Mouse (Mus musculus): ENCODE results near the gene Tmtc2.

DNA sequence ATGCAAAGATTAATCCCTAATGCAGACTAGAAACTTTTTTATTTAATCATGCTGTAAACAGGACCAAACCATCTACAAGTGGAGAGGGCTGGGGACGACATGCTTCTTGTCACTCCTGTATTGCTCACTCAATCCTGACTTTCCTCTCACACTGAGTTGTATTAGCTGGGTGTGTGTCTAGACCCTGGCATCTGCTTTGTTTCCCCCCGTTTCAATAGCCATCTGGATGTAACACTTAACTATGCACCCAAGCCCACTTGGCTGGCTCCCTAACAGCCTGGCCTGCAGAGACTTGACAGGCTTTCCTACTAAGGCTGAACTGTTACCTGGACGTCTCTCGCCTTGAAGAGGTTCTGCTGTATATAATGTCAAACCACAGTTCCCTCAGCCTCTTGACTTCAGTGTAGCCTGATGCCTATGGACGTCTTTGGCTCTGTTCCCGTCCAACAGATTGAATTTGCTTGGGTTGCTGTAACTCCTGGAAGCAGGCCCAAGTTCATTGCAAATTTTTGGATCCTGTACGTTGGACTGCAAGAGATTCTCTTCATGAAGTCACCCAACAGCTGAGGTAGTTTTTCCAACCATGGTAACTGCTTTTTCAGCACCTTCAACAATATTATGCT lies 21.3 kb upstream of the Tmtc2 start:
- TF ChIP-seq GATA1 (IDR thresholded peaks at IDR 0.05; ENCODE audit: borderline replicate concordance, low read length): no peak
- TF ChIP-seq FLI1 (IDR thresholded peaks at IDR 0.05; ENCODE audit: low read length): no peak

Data from megakaryocyte, embryonic 14.5 days (primary cell).